Mouse (Mus musculus) forebrain, postnatal 0 days (tissue): Measurements from ENCODE around the gene Clstn1. TPM values are rescaled to one million over a fixed set of nuclear protein-coding genes. Genes with fewer than 3 reads are reported as not detected.
"Not testable (repeated sequence)": the region's sequence is repeated elsewhere in the genome, so short reads cannot be mapped to it uniquely, and the experiment has no call there.

Experiments
- ATAC-seq: fragments of 200-750 bp; cut with Nextera tagmentation; 2 replicates; pipeline ENCODE4 v1.8.0; 2017; ENCODE audit warnings: mild to moderate bottlenecking, moderate library complexity
- DNase-seq: peaks from one replicate; pipeline ENCODE4 v3.0.0-alpha.2; 2015
- H3K27ac ChIP-seq: fragments of 300-500 bp; sonication (generic); 2 replicates; pipeline ENCODE4 v1.5.1; 2014; ENCODE audit warnings: low read depth, mild to moderate bottlenecking, antibody characterized with exemption, low read length, moderate library complexity, mixed read lengths
- H3K27me3 ChIP-seq: fragments of 300-500 bp; sonication (generic); 2 replicates; pipeline ENCODE4 v1.6.1; 2014; ENCODE audit warnings: mild to moderate bottlenecking, low read length, mixed read lengths; ENCODE audit not compliant: insufficient read depth
- H3K36me3 ChIP-seq: fragments of 300-500 bp; sonication (generic); 2 replicates; pipeline ENCODE4 v1.6.1; 2014; ENCODE audit warnings: mild to moderate bottlenecking, moderate library complexity; ENCODE audit not compliant: insufficient read depth
- H3K4me1 ChIP-seq: fragments of 300-500 bp; sonication (generic); 2 replicates; pipeline ENCODE4 v1.6.1; 2014; ENCODE audit warnings: antibody characterized with exemption; ENCODE audit not compliant: insufficient read depth
- H3K4me2 ChIP-seq: fragments of 300-500 bp; sonication (generic); 2 replicates; pipeline ENCODE4 v1.6.1; 2014; ENCODE audit warnings: low read depth, mild to moderate bottlenecking, moderate library complexity
- H3K4me3 ChIP-seq: fragments of 300-500 bp; sonication (generic); 2 replicates; pipeline ENCODE4 v1.5.1; 2014; ENCODE audit warnings: low read depth, low read length, mixed read lengths
- H3K9ac ChIP-seq: fragments of 300-500 bp; sonication (generic); 2 replicates; pipeline ENCODE4 v1.6.1; 2014; ENCODE audit warnings: mild to moderate bottlenecking
- H3K9me3 ChIP-seq: fragments of 300-500 bp; sonication (generic); 2 replicates; pipeline ENCODE4 v1.6.1; 2016; ENCODE audit warnings: low read length
- CTCF ChIP-seq: sonication (generic); IDR thresholded peaks from 2 replicates; pipeline ENCODE4 v1.5.1; 2016; ENCODE audit warnings: antibody characterized with exemption, control low read depth, low read depth
- WGBS: fragments of 180-500 bp; shearing (Covaris S2); extraction: QIAGEN DNeasy Blood & Tissue Kit; methylation state at CpG from one replicate; pipeline ENCODE4 v1.1.7; 2014; 5-methylcytosine and 5-hydroxymethylcytosine counted together
- polyA plus RNA-seq: library from polyadenylated mRNA; unstranded; fragments of >200 nt; fragmentation: Nextera tagmentation; extraction: Ambion mirVana; gene quantifications from 2 replicates; pipeline ENCODE4 v1.2.1, GENCODE M21; 2015
- total RNA-seq: library from RNA; depleted of rRNA; stranded (reverse); fragments of >200 nt; gene quantifications from 2 replicates; pipeline ENCODE4 v1.2.3, GENCODE M21; 2014

Clstn1 gene
- total and polyA plus RNA-seq, 2 experiments from 2014 or later = 179 to 451 TPM

- no peak overlapping the region for H3K4me3 ChIP-seq
- peaks cover 4% of the 10 kb centered on the region; the same call in 1 of the 2 replicates for H3K9me3 ChIP-seq
- no peak overlapping the region for H3K9ac ChIP-seq
- H3K4me1 ChIP-seq = no peaks in the 10 kb centered on the region
- TF ChIP-seq CTCF = peak; percentile 89
- H3K4me2 ChIP-seq = no peak overlapping the region
- no peaks in the 10 kb centered on the region for H3K27me3 ChIP-seq
- WGBS = 49% methylated on average over 10 of the region's 10 CpGs
- ATAC-seq (peak; percentile 56; the same call in 1 of the 2 replicates), DNase-seq (peak; percentile 85)
- H3K27ac ChIP-seq = no peak overlapping the region
- peaks cover 14% of the 10 kb centered on the region for H3K36me3 ChIP-seq
Measured at GRCm38 (mm10) chr4:149611376-149612044, 25.2 kb downstream of the Clstn1 start.

DNA sequence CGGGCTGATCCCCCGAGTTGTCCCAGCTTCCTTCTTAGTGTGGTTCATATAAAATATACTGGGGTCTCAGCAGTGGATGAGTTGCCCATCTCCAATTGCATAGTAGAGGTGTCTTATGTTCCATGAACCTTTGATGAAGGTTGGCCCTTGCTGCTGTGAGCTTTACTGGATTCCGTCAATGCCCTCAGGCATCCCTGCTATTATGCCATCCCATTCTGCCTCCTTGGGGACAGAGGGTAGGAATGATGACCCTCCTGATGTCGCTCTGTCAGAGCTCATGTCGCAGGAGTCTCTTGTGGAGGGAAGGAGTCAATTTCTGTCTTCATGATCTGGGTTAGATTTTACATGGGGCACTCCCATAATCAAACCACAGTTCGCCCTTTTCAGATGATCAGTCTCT is 27.2 kb downstream of the Clstn1 start:
- 79% methylated on average over 6 of the region's 6 CpGs for WGBS

DNA sequence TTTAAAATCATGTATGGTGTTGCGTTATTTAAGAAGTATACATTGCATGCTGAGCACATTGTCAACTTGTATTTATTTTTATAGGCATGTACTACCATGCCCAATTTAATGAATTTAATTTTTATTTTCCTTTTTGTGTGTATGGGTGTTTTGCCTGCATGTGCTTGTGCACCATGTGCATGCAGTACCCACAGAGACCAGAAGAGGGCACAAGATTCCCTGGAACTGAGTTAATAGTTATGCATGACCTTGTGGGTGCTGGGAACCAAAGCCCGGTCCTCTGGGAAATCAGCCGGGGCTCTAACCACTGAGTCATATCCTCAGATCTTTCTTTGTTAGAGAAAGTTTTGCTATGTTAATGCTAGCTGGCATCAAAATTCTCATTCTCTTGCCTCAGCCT is 28.6 kb downstream of the Clstn1 start:
- Histone ChIP-seq H3K9me3 (peaks cover 4% of the 10 kb centered on the region; the same call in 1 of the 2 replicates), H3K9ac (no peak overlapping the region), H3K4me1 (no peaks in the 10 kb centered on the region), H3K36me3 (peaks cover 14% of the 10 kb centered on the region), H3K27ac (no peak overlapping the region), H3K27me3 (no peaks in the 10 kb centered on the region), H3K4me3 (no peak overlapping the region), H3K4me2 (no peak overlapping the region)
- ATAC-seq (no peak), DNase-seq (no peak)
- TF ChIP-seq CTCF = peak; percentile 44
- WGBS = 98% methylated on average over 3 of the region's 3 CpGs

More for the DNA sequence above, 27.2 kb downstream of the Clstn1 start:
- H3K4me1 ChIP-seq, H3K9ac ChIP-seq, H3K27me3 ChIP-seq, H3K9me3 ChIP-seq, H3K27ac ChIP-seq, DNase-seq, ATAC-seq, H3K4me2 ChIP-seq, H3K4me3 ChIP-seq: not testable (repeated sequence)
- H3K36me3 ChIP-seq = peaks cover 14% of the 10 kb centered on the region

GRCm38 (mm10) chr4:149616999-149617398 is 30.7 kb downstream of the Clstn1 start:
- not testable (repeated sequence) for H3K27ac ChIP-seq, H3K27me3 ChIP-seq, H3K9ac ChIP-seq, ATAC-seq, H3K9me3 ChIP-seq, H3K4me1 ChIP-seq, H3K4me2 ChIP-seq, H3K4me3 ChIP-seq, DNase-seq
- peaks cover 14% of the 10 kb centered on the region for H3K36me3 ChIP-seq
- WGBS = 93% methylated on average over 3 of the region's 3 CpGs

DNA sequence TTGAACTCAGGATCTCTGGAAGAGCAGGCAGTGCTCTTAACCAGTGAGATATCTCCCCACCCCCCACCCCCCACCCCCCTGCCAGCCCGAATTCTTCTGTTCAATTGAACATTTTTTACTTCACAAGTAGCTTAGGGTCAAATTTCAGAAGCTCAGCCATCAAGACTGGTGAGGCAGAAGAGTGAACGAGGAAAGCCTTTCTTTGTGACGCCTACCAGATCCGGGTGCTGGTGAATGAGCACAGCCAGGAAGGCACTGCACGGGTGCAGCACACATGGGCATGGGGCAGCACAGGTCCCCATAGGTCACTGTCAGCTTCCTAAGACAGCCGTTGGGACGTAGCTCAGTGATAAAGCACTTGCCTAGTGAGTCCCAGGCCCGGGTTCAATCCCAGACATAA is 33.7 kb downstream of the Clstn1 start:
- no peak for TF ChIP-seq CTCF
- Histone ChIP-seq H3K27ac (no peak overlapping the region), H3K4me1 (no peaks in the 10 kb centered on the region), H3K9ac (no peak overlapping the region), H3K36me3 (peaks cover 8% of the 10 kb centered on the region), H3K9me3 (no peaks in the 10 kb centered on the region), H3K4me2 (no peak overlapping the region), H3K27me3 (no peaks in the 10 kb centered on the region), H3K4me3 (no peak overlapping the region)
- DNase-seq (no peak), ATAC-seq (no peak)
- 26% methylated on average over 8 of the region's 8 CpGs for WGBS

DNA sequence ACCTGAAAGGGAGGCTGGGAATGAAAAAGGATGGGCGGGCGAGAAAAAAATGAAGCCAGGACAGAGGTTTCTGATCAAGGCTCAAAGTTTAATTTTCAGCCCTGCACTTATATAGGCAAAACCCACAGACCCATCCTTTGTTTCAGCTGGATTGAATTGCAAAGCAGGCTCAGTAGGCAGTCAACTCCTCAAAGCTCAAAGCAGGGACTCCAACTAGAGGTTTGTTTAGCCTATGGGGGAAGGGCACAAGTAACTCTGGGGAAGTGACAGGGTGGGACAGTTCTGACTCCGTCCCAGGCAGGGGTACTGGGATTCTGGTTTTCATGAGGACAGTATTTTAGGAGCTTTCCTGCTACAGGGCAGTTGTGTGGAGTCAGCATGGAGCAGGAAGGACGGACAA is 35.0 kb downstream of the Clstn1 start:
- no peaks in the 10 kb centered on the region for H3K27me3 ChIP-seq

GRCm38 (mm10) chr4:149623711-149624110 is 37.4 kb downstream of the Clstn1 start:
- no peak for ATAC-seq
- H3K9ac ChIP-seq = no peak overlapping the region
- no peak overlapping the region for H3K4me3 ChIP-seq
- 77% methylated on average over 5 of the region's 5 CpGs for WGBS
- H3K4me1 ChIP-seq = peaks cover 9% of the 10 kb centered on the region; the same call in 1 of the 2 replicates
- no peak for DNase-seq
- H3K27ac ChIP-seq = no peak overlapping the region
- H3K9me3 ChIP-seq = no peaks in the 10 kb centered on the region
- TF ChIP-seq CTCF = no peak
- H3K36me3 ChIP-seq = peaks cover 4% of the 10 kb centered on the region; the same call in 1 of the 2 replicates
- no peak overlapping the region for H3K4me2 ChIP-seq
- no peaks in the 10 kb centered on the region for H3K27me3 ChIP-seq

More for the DNA sequence above, 35.0 kb downstream of the Clstn1 start:
- Histone ChIP-seq H3K9me3 (no peaks in the 10 kb centered on the region), H3K4me1 (peaks cover 3% of the 10 kb centered on the region; the same call in 1 of the 2 replicates), H3K36me3 (0 out of 2 replicates have a peak, but pooled peaks cover 2% of the 10 kb centered on the region), H3K4me2 (no peak overlapping the region), H3K9ac (no peak overlapping the region), H3K27ac (no peak overlapping the region), H3K4me3 (no peak overlapping the region)
- TF ChIP-seq CTCF = no peak
- 35% methylated on average over 4 of the region's 4 CpGs for WGBS
- DNase-seq (no peak), ATAC-seq (no peak)
